Mouse (Mus musculus) regulatory T cell (primary cell): Measurements from ENCODE around the gene Zbtb11.
"Not testable (repeated sequence)": the region's sequence is repeated elsewhere in the genome, so short reads cannot be mapped to it uniquely, and the experiment has no call there.

Experiments used
- in situ Hi-C: fragments of 300-600 bp; cut with MboI, MseI; formaldehyde crosslinking; loops from one replicate; pipeline ENCODE4 v1.15.1; 2025; ENCODE audit warnings: high pct_unique_total_duplicates

Gene Zbtb11

GRCm38 (mm10) chr16:55973431-55974255 is at the start of gene Zbtb11:
Zbtb11 (plus strand) TSS chr16:55973883.
- in situ Hi-C loops: loop anchor here (5.0 kb wide), 1 partner anchor 41 kb away; the partner anchor contains the start of gene Cep97

DNA sequence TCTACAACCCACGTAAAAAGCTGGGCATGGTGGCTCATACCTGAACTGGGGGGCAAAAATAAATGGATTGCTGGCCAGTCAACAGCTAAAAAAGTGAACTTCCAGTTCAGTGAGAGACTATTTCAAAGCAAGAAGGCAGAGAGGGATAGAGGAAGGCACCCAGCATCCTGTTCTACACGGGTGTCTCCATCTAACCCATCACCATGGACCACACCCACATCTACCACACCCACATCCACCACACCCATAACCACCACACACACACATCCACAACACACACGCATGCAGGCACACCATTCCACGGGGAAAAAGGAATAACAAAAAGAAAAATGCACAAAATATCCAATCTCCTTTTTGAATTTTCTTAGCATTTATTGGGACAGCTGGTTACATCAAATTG is 49.7 kb upstream of the Zbtb11 start:
- in situ Hi-C loops: loop anchor here (10.0 kb wide), 1 partner anchor 471 kb away; no protein-coding TSS in a partner anchor

DNA sequence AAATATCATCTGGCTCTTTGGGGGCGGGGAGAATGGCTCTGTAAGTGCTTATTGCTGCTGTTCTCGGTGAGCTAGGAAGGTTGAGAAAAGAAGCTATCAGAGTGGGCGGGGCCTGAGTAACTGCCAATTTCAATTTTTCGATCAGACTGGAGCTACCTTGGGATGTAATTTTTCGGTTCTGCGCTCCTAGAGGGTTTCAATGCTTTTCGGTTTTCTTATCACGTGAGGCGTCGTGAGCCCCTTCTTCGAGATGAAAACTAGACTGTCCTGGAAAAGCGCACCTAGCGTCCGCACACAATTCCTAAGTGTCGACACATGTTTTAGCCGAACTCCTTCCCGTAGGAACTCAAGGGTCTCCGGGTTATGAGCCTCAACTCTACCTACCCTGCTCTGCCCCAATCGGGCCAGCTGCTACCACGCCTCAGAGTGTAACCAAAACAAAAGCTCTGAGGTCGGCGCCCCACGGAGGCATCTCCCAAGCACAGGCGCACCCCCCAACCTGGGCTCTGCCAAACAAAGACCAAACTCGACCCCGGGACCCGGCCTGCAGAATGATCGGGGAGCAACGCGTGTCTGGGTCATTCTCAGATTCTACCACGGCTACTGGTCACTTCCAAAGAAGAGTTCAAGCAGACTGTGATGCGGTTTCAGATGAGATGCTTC is 39.9 kb upstream of the Zbtb11 start:
- in situ Hi-C loops: loop anchor here (5.0 kb wide), 2 partner anchors 37 to 38 kb away; partner anchors contain the start of genes Nxpe3 and Zbtb11

DNA sequence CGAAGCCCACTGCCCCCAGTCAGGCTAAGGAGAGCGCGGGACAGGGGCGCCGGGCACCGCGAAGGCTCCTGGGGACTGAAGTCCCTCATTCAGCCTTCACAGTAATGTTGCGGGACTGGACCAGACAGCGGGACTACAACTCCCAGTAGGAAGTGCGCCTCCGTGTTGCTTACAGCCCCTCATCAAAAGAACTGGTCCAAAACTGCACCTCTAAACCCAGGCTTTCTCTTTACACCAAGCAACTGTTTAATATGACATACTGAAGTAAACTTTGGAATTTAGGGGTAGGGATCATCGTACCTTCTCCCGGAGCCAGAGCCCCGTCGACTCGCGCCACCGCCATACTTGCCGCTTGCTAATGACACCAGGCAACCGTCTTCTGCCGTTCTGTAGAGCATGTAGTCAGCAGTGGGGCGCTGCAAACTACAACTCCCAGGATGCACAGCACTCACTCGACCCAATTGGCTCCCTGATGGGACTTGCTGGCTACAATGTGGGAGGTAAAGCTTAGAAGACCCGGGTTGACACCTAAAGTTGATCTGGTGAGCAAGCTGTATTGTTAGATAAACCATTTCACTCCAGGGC is 39.1 kb upstream of the Zbtb11 start, which contains the start of gene Cep97:
Cep97 (minus strand) TSS at position 403 of the 585 bp plus-strand sequence.
- in situ Hi-C loops: loop anchor here (5.0 kb wide), 2 partner anchors 37 to 38 kb away; partner anchors contain the start of genes Nxpe3 and Zbtb11

DNA sequence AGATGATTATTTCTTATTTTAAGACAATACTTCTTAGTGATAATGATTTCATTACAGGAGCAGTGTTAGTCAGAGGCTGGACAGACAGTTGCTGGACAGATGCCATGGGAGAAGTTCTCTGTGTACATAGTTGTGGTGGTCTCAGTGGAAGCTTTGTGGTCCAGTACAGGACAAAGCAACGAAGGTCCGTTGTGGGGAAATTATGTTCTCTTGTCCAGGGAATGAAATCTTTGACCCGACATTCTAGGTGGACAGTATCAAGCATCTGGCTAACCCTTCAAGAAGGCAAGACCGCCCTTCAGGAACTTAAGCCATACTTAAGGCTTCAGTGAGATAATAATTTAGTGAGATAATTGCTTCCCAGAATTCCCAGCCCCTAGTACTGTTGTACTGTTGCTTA is 34.9 kb upstream of the Zbtb11 start:
- in situ Hi-C loops: no loop called here

- in situ Hi-C loops: no loop called here
These were observed 34.0 kb upstream of the Zbtb11 start for GRCm38 (mm10) chr16:55939703-55940102.

DNA sequence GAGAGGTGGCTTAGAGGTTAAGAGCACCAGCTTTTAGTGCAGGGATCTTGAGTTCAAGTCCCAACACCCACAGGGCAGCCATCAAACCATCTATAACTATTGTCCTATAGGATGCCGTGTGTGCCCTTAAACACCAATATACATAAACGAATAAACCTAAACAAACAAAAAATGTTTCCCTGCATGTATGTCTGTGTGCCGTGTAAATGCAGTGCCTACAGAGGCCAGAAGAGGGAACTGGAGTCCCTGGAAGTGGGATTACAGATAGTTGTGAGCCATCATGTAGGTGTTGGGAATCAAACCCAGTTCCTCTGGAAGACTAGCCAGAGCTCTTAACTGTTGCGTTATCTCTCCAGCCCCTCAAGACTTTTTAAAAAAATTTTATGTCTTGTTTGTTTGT is 32.9 kb upstream of the Zbtb11 start:
- in situ Hi-C loops: no loop called here

DNA sequence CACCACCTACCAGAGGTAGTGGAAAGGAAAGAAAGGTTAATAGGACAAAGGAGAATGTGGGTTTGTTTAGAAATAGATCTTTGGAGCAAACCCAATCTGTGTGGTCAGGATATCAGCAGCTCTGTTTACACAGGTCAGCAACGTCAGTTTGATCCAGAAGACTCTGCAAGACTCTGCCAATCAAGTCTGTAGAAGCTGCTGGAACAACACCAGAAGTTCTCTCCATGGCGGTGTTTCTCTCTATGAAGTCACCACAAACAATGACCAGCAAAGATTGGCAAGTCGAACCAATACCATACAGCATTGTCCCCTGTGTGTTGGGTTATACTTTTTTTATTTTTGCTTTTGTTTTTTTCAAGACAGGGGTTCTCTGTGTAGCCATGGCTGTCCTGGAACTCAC is 26.4 kb upstream of the Zbtb11 start:
- in situ Hi-C loops: no loop called here

DNA sequence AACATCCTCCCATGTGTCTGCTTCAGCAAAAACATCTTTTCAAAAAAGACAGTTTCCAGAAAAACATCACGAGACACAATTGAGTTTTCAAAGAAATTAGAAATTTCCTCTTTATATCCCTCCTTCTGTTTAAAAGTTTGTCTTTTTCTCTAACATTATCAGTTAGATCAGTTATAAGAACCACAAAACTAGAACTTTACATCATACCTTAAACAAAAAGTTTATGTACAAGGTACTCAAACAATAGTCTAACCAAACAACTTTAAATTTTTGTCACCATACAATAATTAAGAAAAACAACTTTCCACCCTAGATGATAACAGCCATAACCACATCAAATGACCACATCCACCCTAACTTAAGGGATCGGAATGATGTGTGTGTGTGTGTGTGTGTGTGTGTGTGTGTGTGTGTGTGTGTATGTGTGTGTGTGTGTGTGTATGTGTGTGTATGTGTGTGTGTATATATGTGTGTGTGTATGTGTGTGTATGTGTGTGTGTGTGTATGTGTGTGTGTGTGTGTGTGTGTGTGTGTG is 25.7 kb upstream of the Zbtb11 start:
- in situ Hi-C loops: not testable (repeated sequence)

DNA sequence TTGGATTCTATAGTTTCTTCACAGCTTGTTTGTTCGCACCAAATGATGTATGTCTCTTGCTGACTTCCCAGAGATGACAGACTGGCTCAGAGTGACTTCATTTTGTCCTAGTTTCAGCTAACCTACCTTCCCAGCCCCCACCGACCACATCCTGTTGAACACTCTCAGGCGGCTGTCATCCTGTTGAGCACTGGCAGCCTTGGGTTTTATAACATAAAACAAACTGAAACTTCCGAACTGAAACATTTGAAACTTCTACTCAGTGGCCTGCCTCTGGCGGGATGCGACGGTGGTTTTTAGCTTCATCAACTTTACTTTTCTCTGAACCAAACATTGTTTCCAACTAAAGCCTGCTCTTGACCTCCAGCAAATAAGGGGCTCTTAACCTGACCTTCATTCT is 24.7 kb upstream of the Zbtb11 start:
- in situ Hi-C loops: no loop called here

GRCm38 (mm10) chr16:55950462-55950861 is 23.2 kb upstream of the Zbtb11 start:
- in situ Hi-C loops: no loop called here

DNA sequence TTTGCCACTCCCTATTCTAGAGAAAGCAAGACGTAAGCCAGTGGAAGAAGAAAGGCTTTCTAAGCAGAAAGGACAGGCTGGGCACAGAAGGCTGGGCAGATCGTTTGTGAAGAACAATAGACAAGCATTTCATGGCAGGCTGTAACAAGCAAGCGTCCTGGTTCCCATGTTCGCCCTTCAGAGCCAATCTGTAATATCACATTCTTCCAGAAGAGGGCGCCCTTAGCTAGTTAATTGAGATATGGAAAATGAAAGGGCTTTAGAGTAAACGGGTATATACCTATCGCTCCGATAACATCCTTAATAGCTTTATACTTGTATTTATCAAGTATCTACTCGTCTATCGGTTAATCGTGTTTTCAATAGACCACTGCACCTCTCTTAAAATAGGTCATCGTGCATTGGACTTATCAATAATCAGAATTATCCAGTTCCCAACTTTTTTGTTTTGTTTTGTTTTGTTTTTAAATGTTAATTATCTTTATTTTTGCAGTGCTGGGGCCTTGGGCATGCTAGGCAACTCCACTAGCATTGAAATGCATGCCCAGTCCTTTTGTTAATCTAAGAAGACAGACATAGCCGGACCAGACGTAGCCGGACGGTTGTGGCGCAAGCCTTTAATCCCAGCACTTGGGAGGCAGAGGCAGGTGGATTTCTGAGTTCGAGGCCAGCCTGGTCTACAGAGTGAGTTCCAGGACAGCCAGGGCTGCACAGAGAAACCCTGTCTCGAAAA is 22.6 kb upstream of the Zbtb11 start:
- in situ Hi-C loops: no loop called here

DNA sequence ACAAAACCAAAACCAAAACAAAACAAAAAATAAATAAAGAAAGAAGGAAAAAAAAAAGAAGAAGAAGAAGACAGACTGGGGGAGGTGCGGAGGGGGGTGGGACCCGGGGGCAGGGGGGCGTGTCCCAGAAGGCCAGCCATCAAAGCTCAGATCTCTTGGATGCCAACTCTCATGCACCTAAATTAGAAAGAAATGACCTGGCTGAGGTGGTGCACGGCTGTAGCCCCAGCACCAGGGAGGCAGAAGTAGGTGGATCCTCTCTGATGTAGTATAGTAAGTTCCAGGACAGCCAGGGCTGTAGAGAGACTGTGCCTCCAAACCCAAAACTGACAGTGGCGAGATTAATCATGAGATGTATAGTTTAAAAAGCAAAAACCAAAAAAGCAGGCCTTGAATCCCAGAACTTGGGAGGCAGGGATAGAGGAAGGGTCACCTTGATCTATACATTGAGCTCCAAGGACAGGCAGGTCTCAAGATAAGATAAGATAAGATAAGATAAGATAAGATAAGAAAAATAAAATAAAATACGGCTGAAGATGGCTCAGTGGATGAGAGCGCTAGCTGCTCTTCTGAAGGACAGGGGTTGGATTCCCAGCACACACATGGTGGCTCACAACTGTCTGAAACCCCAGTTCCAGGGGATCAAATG is 21.9 kb upstream of the Zbtb11 start:
- in situ Hi-C loops: no loop called here

DNA sequence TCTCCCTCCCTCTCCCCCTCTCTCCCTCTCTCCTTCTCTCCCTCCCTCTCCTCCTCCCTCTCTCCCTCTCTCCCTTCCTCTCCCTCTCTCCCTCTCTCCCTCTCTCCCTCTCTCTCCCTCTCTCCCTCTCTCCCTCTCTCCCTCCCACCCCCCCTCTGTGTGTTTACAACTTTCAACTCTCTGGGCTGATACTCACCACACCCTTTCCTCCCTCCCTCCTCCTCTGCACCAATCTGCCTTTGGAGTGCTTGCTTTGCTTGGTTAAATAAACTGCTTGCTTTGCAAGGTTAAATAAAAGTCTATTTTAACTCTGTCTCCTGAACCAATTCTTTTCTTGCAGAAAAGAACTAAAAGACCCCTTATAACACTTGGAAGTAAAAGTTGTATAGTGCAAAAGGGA is 20.9 kb upstream of the Zbtb11 start:
- in situ Hi-C loops: no loop called here

GRCm38 (mm10) chr16:55954196-55954595 is 19.5 kb upstream of the Zbtb11 start:
- in situ Hi-C loops: not testable (repeated sequence)

DNA sequence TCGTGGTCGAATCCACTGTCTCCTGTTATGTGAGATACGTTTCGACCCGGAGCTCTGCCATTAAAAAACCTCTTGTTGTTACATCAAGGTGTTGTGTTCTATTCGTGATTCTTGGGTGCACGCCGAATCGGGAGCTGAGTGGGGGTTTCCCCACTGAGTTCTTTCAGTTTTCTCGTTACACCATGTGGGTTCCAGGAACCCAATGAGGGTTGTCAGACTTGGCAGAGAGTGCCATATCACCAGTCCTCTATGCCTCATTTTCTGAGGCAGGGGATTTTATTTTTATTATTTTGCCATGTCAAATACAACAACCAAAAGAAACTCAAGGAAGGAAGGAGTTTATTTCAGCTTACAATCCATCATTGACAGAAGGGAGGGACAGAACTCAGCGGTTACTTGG is 10.6 kb upstream of the Zbtb11 start:
- in situ Hi-C loops: not testable (repeated sequence)

DNA sequence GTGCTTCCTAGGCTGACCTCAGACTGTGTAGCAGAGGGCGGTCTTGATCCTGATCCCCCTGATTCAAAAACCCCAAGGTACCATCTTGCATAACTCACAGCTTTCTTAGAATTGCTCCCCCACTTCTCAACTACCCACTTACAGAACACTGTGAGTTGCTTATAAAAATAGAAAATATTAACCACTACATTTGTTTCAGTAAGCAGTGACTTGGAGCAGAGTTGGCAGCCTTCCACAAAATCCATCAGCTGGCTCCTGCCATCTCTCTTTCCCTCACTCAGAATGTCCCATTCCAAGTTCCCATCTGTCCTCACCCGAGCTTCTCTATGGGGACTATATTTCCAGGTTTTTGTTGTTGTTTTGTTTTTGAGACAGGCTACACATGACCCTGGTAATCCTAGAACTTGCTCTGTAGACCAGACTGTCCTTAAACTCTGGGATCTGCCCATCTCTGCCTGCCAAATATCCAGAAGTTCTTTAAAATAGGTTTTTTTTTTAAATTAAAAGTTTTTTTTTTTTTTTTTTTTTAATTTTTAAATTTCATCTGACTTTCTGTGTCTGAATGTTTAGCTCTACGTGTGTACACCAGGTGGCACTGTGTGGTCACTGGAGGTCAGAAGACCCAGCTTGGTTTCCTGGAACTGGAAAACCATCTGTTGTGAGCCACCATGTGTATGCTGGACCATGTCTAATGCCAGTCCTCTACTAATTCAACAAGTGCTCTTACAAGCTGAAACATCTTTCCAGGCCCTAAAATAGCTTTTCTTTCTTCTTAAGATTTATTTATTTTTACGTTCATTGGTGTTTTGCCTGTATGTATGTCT is 9.3 kb upstream of the Zbtb11 start:
- in situ Hi-C loops: no loop called here

DNA sequence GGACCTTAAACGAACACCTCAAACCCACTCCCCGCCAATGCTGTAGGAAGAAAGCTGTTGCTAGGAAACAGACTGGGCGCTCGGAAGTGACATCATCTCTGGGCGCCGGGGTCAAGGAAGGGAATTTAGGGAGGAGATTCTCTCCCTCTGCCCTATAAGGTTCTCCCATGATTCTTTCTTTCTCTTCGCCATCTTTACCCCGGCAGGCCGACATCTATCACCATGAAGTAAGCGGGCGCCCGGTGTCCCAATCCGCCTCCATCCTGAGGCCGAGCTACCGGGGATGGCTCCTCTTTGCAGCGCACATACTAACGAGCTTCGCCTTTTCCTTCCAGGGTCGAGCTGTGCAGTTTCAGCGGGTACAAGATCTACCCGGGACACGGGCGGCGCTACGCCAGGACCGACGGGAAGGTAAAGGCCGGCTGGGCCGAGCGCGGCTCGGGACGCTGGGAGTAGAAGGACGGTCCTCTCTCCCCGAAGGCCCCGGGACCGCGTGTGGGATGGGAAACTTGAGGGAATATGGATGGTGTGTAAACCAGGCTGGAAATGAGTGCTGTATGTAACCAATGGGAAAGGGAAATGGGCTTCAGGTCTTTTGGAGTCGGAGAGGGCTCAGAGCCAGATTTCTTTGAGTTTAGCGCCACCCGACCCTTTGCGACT is 7.3 kb upstream of the Zbtb11 start, which contains the start of gene Rpl24:
Rpl24 (plus strand) TSS at position 64 of the 660 bp plus-strand sequence.
- in situ Hi-C loops: no loop called here

DNA sequence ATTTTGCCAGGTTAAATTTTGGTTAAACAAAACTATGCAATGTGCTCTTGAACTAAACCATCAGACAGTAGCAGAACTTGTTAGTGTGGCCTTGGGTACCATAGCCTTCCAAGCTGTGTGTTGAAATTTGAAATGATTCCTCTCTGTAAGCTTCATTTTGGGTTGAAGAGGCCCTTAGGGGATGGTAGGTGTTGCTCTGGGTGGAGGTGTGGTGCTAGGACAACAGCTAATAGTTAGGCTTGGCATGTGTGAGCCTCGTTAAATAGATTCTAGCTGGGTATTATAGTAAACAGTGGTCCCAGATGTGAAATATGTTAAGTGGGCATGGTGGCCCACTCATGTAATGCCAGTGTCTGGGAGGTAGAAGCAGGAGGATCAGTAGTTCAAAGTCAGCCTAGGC is 6.5 kb upstream of the Zbtb11 start:
- in situ Hi-C loops: no loop called here
